Mouse (Mus musculus) thymus, adult 2 months (tissue): Measurements from ENCODE around the gene Ntf3.

Source experiments
- CTCF ChIP-seq: fragments of 200-500 bp; IDR thresholded peaks from 2 replicates; pipeline ENCODE4 v1.5.1; 2012; ENCODE audit warnings: mild to moderate bottlenecking, control low read depth, low read length, moderate library complexity, borderline replicate concordance; ENCODE audit not compliant: control insufficient read depth, poor library complexity, insufficient read depth; ENCODE audit errors: extremely low read depth
- POLR2A ChIP-seq: fragments of 200-500 bp; IDR thresholded peaks from 2 replicates; pipeline ENCODE4 v1.6.1; 2012; ENCODE audit warnings: mild to moderate bottlenecking, low read length, control low read depth, moderate library complexity; ENCODE audit not compliant: control insufficient read depth, poor library complexity, insufficient read depth; ENCODE audit errors: extremely low read depth

- no peak for TF ChIP-seq POLR2A
- no peak for TF ChIP-seq CTCF
Observed at GRCm38 (mm10) chr6:126096085-126096484, 70.6 kb downstream of the Ntf3 start.
